Mouse (Mus musculus) small intestine, adult 2 months (tissue): Measurements from ENCODE around the gene Slc22a21.

Source experiments
- CTCF ChIP-seq: fragments of 200-500 bp; IDR thresholded peaks from 2 replicates; pipeline ENCODE4 v1.5.1; 2012; ENCODE audit warnings: low read depth, mild to moderate bottlenecking, control low read depth, inconsistent platforms, low read length, moderate library complexity, mixed read lengths; ENCODE audit not compliant: insufficient replicate concordance, insufficient read length; ENCODE audit errors: extremely low read depth
- POLR2A ChIP-seq: fragments of 200-500 bp; IDR thresholded peaks from 2 replicates; pipeline ENCODE4 v1.6.1; 2012; ENCODE audit warnings: low read depth, mild to moderate bottlenecking, control low read depth, inconsistent platforms, low read length, moderate library complexity

DNA sequence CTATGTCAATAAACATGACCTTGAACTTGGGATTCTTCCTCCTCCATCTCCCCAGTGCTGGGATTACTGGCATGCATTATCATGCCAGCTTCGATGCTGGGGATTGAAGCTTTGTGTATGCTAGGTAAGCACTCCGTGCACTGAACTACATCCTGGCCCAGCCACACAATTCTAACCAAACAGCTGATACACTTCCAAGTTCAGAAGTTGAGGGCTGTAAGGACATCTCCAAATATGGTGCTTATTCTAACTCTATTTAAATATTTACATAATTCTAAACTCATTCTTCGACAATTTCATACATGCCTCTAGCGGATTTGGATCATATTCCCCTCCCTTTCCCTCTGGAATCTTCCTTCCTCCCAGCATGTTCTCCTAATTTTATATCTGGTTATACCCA is 12.1 kb upstream of the Slc22a21 start:
- TF ChIP-seq POLR2A (no peak), CTCF (no peak)
